Mouse (Mus musculus) intestine, postnatal 0 days (tissue): ENCODE measurements around the gene Opalin. TPM values are rescaled to one million over a fixed set of nuclear protein-coding genes. Genes with fewer than 3 reads are reported as not detected.

Experiments used
- ATAC-seq: fragments of 200-750 bp; cut with Nextera tagmentation; 2 replicates; pipeline ENCODE4 v1.8.0; 2017; ENCODE audit warnings: mild to moderate bottlenecking, moderate TSS enrichment, moderate library complexity
- H3K27ac ChIP-seq: fragments of 300-500 bp; sonication (generic); 2 replicates; pipeline ENCODE4 v1.5.1; 2014; ENCODE audit warnings: mild to moderate bottlenecking, low read depth, low read length, moderate library complexity
- H3K27me3 ChIP-seq: fragments of 300-500 bp; sonication (generic); replicated peaks from 2 replicates; pipeline ENCODE4 v1.6.1; 2014; ENCODE audit warnings: low read length, mixed read lengths; ENCODE audit not compliant: control insufficient read depth, insufficient read depth
- H3K36me3 ChIP-seq: fragments of 300-500 bp; sonication (generic); 2 replicates; pipeline ENCODE4 v1.6.1; 2014; ENCODE audit warnings: mild to moderate bottlenecking, moderate library complexity; ENCODE audit not compliant: control insufficient read depth, insufficient read depth
- H3K4me1 ChIP-seq: fragments of 300-500 bp; sonication (generic); replicated peaks from 2 replicates; pipeline ENCODE4 v1.6.1; 2014; ENCODE audit warnings: antibody characterized with exemption, low read length, mixed read lengths; ENCODE audit not compliant: control insufficient read depth, insufficient read depth
- H3K4me2 ChIP-seq: fragments of 300-500 bp; sonication (generic); replicated peaks from 2 replicates; pipeline ENCODE4 v1.6.1; 2014; ENCODE audit warnings: low read depth, mild to moderate bottlenecking, moderate library complexity
- H3K4me3 ChIP-seq: fragments of 300-500 bp; sonication (generic); 2 replicates; pipeline ENCODE4 v1.5.1; 2014; ENCODE audit warnings: low read depth, low read length
- H3K9ac ChIP-seq: fragments of 300-500 bp; sonication (generic); 2 replicates; pipeline ENCODE4 v1.6.1; 2014; ENCODE audit warnings: mild to moderate bottlenecking, low read depth, low read length
- H3K9me3 ChIP-seq: fragments of 300-500 bp; sonication (generic); 2 replicates; pipeline ENCODE4 v1.6.1; 2016; ENCODE audit warnings: mixed run types; ENCODE audit not compliant: control insufficient read depth
- CTCF ChIP-seq: sonication (generic); IDR thresholded peaks from 2 replicates; pipeline ENCODE4 v1.5.1; 2016; ENCODE audit warnings: low read depth, mild to moderate bottlenecking, control low read depth, antibody characterized with exemption, moderate library complexity
- WGBS: fragments of 180-500 bp; shearing (Covaris S2); extraction: QIAGEN DNeasy Blood & Tissue Kit; methylation state at CpG from one replicate; pipeline ENCODE4 v1.1.7; 2014; 5-methylcytosine and 5-hydroxymethylcytosine counted together
- polyA plus RNA-seq: library from polyadenylated mRNA; unstranded; fragments of >200 nt; fragmentation: Nextera tagmentation; extraction: Ambion mirVana; gene quantifications from 2 replicates; pipeline ENCODE4 v1.2.1, GENCODE M21; 2015

The Opalin gene
- polyA plus RNA-seq, 1 experiment from 2014 or later: not detected

DNA sequence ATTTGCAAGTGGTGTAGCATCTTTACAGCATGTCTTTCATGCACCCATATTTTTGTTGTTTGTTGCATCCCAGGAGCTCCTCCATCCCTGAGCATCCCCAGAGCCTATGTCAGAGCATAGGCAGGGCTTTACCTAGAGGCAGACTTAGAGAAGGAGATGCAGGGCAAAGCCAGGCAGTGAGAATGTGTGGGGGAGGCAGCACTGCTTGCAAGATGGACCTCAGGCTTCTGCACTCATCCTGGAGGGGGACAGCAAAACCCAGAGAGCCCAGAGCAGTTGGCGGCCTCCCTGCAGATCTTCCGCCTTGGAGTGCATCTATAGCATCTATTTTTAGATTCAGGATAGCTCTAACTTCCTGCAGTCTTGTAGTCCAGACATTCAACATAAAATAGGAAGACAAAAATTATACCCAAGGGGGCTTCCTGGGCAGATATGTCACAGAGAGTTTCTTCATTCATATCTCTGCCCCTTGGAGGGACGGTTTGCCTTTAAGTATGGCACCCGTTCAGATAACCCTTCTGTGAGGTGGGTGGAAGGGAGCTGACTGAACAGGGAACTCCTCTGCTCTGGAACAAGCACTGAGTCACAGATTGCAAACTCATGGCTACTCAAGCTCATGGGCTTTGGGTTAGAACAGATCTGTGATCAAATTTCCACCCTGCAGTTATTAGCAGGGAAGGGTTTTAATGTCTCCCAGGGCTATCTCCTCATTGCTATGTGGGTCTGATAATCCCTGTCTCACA, 40.9 kb downstream of the Opalin start:
- WGBS: 65% methylated on average over 4 of the region's 4 CpGs
- H3K9ac ChIP-seq: no peak overlapping the region
- H3K9me3 ChIP-seq: no peaks in the 10 kb centered on the region
- no peak overlapping the region for H3K27ac ChIP-seq
- ATAC-seq: no peak
- H3K4me1 ChIP-seq: no peaks in the 10 kb centered on the region
- no peak overlapping the region for H3K4me3 ChIP-seq
- H3K4me2 ChIP-seq: no peak overlapping the region
- H3K36me3 ChIP-seq: no peaks in the 10 kb centered on the region
- H3K27me3 ChIP-seq: no peaks in the 10 kb centered on the region
- TF ChIP-seq CTCF: no peak

- WGBS: 81% methylated on average over 6 of the region's 6 CpGs
- Histone ChIP-seq H3K9ac (no peak overlapping the region), H3K27me3 (no peaks in the 10 kb centered on the region), H3K36me3 (no peaks in the 10 kb centered on the region), H3K4me3 (no peak overlapping the region), H3K4me2 (no peak overlapping the region), H3K27ac (no peak overlapping the region), H3K9me3 (no peaks in the 10 kb centered on the region), H3K4me1 (no peaks in the 10 kb centered on the region)
- no peak for ATAC-seq
- no peak for TF ChIP-seq CTCF
Observed at GRCm38 (mm10) chr19:41031869-41032268, 45.0 kb downstream of the Opalin start.

- H3K9me3 ChIP-seq: no peaks in the 10 kb centered on the region
- H3K4me3 ChIP-seq: no peak overlapping the region
- no peaks in the 10 kb centered on the region for H3K4me1 ChIP-seq
- H3K27me3 ChIP-seq: no peaks in the 10 kb centered on the region; the same call in 1 of the 2 replicates
- WGBS: 52% methylated on average over 11 of the region's 11 CpGs
- H3K9ac ChIP-seq: no peak overlapping the region
- no peak for ATAC-seq
- no peak overlapping the region for H3K4me2 ChIP-seq
- H3K36me3 ChIP-seq: no peaks in the 10 kb centered on the region
- H3K27ac ChIP-seq: no peak overlapping the region
- no peak for TF ChIP-seq CTCF
Observed at GRCm38 (mm10) chr19:41031009-41031408, 45.9 kb downstream of the Opalin start.

DNA sequence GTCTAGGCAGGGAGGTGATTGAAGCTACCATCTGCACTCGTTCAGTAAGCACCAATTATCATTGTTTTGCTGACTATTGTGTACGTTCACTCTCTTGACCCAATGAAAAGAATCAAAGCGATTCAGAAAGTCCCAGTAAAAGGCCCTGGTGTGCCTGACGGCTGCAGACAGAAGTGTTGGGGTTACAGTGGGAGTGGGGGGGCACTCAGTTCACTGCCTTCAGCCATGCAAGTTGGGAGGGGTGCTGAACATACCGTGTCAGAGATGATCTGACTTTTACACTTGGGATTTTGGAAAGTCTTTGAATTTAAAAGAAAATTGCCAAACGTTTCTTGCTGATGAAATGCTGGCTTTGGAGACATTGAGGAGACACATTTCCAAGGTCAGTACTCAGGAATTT, 46.8 kb downstream of the Opalin start:
- H3K9me3 ChIP-seq: no peaks in the 10 kb centered on the region
- no peaks in the 10 kb centered on the region for H3K4me1 ChIP-seq
- 77% methylated on average over 6 of the region's 6 CpGs for WGBS
- no peak overlapping the region for H3K9ac ChIP-seq
- no peak overlapping the region for H3K27ac ChIP-seq
- no peak overlapping the region for H3K4me2 ChIP-seq
- H3K4me3 ChIP-seq: no peak overlapping the region
- no peak for TF ChIP-seq CTCF
- no peaks in the 10 kb centered on the region; the same call in 1 of the 2 replicates for H3K27me3 ChIP-seq
- no peaks in the 10 kb centered on the region for H3K36me3 ChIP-seq
- ATAC-seq: no peak

- no peak within 1 kb of the TSS for H3K4me2 ChIP-seq
- H3K4me3 ChIP-seq: no peak within 1 kb of the TSS
- no peaks in the 10 kb centered on the region; the same call in 1 of the 2 replicates for H3K27me3 ChIP-seq
- H3K4me1 ChIP-seq: no peaks in the 10 kb centered on the region
- no peak for TF ChIP-seq CTCF
- no peak for ATAC-seq
- H3K9ac ChIP-seq: no peak within 1 kb of the TSS
- H3K9me3 ChIP-seq: no peaks in the 10 kb centered on the region
- no peaks in the 10 kb centered on the region for H3K36me3 ChIP-seq
- no peak within 1 kb of the TSS for H3K27ac ChIP-seq
- whole genome bisulfite sequencing: 89% methylated on average over 6 of the region's 6 CpGs
Observed at GRCm38 (mm10) chr19:41029219-41029618, 47.7 kb downstream of the Opalin start, which contains the start of gene Dntt. Gene Dntt (plus strand): TSS chr19:41029275.

DNA sequence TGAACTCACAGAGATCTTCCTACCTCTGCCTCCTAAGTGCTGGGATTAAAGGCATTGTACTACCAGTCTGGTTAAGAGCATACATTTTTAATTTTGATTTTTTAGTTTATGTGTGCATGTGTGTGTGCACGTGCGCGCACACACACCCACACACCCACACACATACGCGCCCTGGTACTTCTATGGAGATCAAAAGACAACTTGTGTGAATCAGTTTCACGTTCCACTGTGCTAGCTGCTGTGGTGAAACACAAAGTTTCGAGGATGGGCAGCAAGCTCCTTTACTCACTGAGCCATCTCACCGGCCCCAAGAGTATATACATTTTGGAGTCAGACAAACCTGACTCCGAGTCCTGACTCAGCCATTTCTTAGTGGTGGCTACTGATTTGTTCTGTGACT, 49.3 kb downstream of the Opalin start:
- Histone ChIP-seq H3K27me3 (no peaks in the 10 kb centered on the region; the same call in 1 of the 2 replicates), H3K4me1 (no peaks in the 10 kb centered on the region), H3K9me3 (no peaks in the 10 kb centered on the region), H3K4me2 (no peak overlapping the region), H3K9ac (no peak overlapping the region), H3K4me3 (no peak overlapping the region), H3K36me3 (no peaks in the 10 kb centered on the region), H3K27ac (no peak overlapping the region)
- no peak for TF ChIP-seq CTCF
- 91% methylated on average over 9 of the region's 9 CpGs for WGBS
- no peak for ATAC-seq
